Mouse (Mus musculus) retina, adult 2 months (tissue): Measurements from ENCODE around the gene Ube2n.
A peak's percentile ranks its signal among the peaks of the same experiment; 100 is the strongest.

Source experiments
- DNase-seq: peaks from one replicate; pipeline ENCODE4 v3.0.0-alpha.2; 2012; ENCODE audit warnings: low read depth, low spot score

Ube2n gene

DNA sequence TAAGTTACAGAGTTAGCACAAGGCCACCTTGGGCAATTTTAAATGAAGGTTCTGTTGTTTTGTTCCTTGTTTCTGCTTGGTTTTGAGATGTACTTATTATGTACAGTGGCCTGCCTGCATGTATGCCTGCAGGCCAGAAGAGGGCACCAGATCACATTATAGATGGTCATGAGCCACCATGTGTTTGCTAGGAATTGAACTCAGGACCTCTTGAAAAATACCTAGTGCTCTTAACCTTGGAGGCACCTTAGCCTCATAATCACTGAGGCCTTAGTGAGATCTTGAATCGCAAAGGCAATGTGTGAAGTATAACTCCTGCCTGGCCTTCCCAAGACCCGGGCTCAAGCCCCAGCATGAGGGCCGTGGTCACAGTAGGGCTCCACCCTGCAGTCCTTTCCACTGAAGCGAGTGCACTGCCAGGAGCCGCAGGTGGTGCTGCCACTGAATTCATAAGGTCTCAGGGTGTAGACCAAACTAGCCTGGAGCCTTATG, 42.4 kb downstream of the Ube2n start:
- DNase-seq, result no peak

DNA sequence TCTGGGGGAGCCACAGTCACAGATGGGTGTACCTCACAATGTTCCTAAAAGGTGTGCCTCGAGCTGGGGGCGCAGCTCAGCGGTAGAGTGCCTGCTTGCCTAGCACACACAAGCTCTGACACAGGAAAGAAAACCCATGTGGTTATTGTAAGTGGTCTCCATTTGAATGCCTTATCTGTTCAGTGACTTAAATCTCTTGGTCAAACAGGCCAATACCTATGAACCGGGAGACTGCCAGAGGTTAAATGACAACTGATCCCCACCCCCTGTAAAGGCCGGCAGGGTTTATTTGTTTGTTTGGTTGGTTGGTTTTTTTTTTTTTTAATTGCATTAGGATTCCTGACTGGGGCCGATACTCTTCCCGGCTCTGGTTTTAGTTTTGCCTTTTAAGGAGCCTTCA, 44.5 kb downstream of the Ube2n start:
- no peak for DNase-seq

DNA sequence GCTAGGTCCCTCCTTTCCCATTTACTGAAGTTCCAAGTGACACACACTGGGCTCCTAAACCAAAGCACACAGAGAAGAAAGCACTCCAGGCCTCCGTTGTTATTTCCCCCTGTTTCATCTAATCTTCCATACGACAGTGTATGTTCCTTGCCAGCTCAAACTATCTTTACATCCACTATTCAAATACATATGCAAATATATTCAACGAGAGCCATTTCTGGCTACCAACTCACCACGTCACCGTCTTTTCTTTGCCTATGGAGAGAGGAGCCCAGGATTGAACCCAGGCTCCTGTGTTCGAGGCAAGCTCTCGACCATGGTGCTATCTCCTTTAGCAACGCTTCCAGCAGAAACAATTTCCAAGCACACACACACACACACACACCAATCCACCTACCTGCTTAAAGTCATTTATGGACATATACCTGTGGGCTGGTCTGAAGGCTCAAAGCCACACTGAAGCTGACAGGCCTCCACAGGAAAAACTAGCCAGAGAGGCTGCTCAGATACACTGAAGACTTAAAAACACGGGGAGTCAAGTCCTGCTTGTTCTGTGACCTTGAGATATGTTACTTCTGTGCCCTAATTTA, 45.5 kb downstream of the Ube2n start:
- DNase-seq, result no peak

DNA sequence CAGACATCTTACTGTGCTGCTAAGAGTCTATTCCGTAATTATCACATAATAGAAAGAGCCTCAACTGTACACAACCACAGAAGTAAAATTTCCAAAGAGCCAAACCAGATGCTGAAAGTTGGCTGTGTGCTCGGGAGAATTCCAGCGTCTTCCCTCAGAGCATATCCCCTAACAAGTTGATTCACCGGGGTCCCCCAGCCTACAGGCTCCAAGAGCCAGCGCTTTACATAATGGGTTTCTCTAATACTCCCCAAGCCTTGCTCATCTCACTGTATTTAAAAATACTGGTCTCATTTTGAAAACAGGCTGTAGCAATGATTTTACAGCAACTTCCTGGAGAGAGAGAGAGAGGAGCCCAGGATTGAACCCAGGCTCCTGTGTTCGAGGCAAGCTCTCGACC, 46.7 kb downstream of the Ube2n start:
- DNase-seq, result no peak

DNA sequence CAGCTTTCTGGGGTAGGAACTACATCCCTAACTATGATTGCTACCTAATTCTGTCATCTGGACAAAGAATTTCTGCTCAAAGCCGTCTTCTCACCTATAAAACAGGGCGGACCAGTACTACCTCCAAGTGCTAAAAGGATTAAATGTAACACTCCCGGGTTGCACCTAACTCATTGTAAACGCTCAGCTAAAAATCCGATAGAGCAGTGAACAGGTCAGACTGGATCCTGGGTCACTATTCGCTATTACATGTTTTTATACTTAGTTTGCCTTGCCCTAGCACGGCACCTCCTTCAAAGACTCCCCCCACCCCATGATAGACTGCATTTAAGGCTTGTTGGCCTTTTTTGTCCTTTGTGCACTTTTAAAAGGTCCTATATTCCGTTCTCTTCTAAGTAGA, 47.5 kb downstream of the Ube2n start:
- DNase-seq, result no peak

DNA sequence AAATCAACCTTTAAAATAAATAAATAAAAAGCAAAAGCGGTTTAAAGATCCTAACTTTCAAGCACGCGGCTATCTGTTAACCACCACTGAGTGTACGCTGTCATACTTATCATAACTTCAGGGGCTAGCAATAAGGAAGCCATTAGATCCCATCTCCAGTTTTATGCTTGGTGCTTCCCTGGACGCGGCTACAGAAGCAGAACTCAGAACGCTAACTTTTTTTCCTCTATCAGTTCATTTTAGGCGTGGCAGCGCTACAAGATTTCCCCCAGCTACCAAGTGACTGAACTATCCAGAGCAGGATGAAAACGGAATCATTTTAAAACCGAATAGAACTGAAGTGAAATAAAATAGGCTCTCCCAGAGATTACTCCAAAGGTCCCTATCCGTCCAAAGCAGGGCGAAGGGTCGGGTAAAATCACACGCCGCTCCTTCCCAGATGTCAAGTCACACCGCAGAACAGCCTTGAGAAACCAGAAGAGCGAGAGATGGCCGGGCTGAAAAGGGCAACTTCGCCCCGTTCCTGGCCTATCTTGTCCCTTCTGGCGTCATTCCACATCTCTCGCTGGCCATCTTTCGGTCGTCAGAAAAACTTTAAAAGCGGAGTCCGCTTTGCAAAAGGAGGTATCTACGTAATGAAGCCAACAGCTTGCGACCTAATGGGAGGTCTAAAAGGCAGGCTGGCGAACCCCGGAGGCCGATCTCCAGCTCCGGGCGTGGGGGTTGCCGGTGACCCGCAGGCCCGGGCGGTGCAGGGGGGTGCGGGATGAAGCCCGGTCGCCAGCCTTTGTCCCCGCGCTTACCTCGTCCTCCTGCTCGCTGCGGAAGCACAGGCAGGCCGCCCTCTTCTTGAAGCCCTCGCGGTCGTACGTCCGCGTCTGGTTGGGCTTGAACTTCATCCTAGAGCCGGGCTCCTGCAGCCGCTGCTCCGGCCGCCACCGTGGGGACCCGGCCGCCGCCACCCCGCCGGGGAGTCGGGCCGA, 48.2 kb downstream of the Ube2n start:
- no peak for DNase-seq

DNA sequence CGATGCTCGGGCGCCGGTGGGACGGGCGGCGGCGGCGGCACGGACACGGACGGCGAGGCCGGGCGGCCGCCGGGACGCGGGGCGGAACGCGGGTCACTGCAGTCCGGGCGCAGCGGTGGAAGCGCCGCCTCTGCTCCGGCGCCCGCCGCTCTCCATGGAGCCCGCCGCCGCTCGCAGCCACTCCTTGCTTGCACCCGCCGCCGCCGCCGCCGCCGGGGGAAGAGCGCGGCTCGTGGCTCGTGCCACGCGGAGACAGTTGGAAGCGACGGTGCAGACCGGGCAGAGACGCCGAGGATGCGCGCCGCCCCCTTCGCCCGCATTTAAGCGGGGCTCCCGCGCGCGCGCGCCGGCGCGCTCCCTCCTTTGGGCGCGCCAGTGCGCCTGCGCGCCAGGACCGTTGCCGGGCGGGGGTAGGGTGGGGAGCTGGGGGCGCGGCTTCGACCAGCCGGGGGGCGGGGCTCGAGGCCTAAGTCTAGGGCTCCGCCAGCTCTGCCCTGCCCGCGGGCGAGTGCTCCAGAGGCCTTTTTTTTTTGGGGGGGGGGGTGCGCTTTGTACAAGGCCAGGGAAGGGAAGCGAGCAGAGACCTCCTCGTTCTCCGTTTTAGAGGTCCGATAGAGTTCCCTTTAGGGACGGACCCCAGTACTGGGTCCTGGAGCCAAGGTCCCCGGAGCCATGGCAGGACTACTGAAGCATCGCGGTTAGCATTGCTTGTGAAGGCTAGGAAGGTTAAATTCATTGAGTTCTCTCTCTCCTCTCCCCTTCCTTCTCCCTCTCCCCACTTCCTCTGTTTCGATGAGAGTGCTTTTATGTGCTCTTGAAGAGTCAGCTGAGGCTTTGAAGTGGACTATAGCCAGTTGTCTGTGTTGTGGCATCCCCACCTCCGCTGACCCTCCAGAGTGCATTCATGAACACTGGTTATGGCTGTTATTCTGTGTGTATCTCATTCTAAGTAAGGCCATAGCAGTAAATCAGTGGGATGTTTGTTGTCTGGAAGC, 49.2 kb downstream of the Ube2n start, which contains the start of gene Nudt4:
Gene Nudt4, minus strand, starts transcription at position 296 of the 995 bp plus-strand sequence.
- DNase-seq, result peak; percentile 89

DNA sequence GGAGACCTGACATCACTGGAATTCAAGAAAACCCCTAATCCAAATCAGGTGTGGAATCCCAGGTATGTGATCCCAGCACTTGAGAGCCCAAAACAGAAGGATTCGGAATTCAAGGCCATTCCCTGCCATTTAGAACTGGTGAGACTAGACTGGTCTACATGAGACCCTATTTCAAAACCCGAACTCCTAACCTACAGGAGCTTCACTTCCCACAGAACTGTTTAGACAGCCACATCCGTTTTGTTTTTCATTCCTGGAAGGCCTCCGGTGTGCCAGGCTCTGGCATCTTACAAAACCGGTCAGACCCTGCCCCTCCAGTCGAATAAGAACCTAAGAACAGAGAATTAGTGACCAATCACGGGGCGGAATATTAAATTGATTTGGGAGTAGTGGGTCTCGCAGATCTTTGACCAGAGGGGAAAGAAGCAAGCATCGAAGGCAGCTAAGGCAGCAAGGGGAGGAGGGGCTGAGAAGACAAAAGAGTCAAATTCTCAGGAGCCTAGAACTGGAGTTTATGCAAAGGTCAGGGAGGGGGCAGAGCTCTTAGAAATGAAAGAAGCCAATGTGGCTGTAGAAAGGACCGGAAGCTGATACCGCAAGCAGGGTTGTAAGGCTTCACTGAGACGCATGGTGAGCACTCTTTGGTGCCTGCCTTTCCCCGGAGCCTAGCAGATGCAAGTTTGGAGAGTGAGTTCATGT, 50.4 kb downstream of the Ube2n start:
- no peak for DNase-seq

DNA sequence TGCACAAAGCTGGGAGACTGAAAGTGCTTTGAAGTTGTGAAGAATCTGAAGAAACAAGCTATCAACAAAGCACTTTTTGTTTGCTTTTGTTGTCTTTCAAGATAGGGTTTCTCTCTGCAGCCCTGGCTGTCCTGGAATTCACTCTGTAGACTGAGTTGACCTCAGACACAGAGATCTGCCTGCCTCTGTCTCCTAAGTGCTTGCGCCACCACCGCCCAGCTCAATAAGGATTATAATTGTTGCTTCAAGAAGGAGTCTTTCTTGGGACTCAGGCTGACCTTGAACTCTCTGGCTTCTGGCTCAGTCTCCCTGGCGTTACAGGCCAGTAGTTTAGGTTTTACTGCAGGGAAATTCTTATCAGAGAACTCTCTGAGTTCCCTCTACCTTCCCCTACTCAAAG, 51.8 kb downstream of the Ube2n start:
- DNase-seq, result no peak

DNA sequence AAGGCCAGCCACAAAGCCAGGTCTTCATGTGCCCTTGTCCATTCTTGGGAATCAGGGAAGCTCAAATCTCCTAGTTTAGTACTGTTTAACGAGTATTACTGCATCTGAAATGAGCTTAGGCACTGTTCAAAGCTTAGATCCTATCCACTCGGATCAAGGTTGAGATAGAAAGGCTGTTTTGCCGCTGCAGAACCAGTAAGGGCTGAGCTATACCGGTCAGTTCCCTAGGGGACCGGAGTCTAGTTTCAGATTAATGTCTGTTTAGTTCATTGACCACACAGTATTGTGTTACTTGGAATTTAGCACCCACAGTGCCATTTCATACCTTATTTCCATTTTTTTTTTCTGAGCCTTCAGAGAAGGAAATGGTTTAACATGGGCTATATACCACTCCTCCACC, 52.6 kb downstream of the Ube2n start:
- DNase-seq, result no peak

DNA sequence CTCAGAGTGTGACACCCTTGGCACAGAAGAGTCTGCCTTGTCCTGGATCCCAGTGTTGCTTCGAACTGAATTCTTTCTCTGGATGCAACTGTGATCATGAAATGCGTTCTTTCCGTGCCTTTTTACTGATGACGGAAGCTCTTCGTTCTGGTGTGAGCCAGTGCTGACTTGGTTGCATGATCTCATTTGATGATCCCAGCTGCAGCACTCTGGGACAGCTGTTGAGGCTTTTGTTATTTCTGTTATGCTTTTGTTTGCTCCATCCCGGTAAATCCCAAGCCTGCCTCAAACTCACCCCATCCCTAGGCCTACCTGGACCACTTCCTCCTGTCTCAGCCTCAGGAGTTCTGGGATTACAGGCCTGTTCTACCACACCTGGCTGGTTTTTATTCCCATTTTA, 53.1 kb downstream of the Ube2n start:
- no peak for DNase-seq

DNA sequence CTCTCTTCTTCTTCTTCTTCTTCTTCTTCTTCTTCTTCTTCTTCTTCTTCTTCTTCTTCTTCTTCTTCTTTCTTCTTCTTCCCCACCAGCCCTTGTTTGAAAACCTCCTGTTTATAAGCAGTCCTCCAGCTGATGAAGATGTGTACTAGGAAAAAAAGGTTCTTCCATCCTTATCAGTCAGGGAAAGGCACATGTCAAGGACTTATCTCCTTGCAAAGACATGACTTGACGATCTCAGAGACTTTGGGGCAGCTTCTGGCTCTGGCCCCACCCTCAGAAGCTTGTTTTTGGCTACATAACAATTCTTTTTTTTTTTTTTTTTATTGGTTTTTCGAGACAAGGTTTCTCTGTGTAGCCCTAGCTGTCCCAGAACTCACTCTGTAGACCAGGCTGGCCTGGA, 54.5 kb downstream of the Ube2n start:
- DNase-seq, result no peak

DNA sequence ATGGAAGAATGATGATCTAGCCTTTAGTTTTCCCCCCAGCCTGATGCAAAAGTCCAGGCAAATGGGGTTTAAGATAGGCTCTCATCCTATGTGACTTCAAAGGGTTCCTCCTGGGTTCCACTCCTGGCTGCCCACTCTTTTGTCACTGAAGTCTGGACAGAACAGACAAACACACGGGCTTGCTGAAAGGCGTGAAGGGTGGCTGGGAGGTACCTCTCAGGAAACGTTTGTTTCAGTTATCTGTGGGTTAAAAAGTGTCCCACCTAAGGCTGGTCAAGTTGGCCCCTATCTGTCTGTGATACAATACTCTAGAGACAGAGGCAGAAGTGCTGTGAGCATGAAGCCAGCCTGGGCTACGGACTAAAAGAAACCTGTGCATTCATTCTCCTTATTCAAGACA, 60.0 kb downstream of the Ube2n start:
- no peak for DNase-seq

DNA sequence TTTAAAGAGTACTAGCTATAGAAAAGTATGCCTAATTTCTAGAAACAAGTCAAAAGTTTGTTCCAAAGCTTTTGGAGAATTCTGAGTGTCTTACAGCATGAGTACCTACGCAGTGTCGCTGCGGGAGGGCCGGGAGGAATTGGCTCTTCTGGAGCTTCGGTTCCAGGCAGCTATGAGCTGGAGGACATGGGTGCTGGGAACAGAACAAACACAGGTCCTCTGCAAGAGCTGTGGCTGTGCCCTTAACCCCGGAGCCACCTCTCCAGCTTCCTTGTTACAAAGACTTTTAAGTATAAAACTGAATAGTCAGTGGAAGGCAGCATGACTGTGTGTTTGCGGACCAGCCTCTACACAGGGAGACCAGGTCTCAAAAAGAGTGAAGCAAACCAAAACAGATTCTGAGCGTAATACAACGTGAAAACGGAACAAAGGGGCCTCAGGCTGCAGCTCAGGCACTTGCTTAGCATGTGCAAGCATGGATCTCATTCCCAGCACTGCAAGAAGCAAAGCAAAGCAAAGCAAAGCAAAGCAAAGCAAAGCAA, 61.0 kb downstream of the Ube2n start:
- no peak for DNase-seq

DNA sequence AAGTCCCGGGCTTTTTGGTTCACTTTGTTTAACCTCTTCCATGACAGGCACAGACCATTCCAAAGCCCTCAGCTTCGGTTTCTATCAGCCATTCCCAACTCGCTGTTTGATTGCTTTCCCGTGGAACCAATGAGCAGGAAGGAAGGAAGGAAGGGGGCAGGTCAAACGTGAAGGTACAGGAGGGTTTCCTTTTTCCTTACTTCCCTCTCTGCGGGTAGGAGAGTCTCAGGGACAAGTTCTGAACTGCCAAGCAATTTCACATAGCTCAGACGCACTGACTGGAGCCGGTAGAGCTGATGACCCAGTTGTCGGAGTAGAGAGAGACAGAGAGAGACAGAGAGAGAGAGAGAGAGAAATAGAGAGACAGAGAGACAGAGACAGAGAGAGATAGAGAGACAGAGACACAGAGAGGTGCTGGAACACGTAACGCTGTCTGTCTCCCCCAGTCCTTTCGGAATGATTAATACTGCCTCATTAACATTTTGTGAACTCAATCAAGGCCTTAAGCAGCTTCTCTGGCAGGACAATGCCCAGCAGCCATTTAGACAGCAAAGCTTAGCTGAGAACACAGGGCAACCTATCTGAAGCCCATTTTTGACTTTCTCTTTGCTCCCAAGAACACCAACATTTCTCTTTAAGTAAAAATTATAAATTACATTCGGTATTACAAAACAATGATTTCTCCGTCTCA, 62.1 kb downstream of the Ube2n start:
- DNase-seq, result no peak

DNA sequence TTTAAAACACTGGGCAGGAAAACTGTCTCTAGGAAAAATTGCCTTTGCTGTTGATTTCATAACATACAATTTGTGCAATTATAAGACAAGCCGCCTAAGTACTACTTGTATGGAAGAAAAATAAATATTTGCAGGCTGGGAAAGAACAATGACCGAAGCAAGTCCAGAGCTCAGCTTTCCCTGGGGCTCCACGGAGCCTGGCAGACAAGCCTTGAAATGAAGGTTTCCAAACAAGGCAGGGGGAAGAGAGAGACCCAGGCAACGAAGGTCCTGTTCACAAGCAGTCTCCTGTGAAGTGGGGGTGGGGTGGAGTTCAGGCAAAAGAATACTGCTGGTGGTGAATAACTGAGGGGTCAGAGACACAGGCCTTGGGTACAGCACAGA, 62.6 kb downstream of the Ube2n start:
- no peak for DNase-seq

DNA sequence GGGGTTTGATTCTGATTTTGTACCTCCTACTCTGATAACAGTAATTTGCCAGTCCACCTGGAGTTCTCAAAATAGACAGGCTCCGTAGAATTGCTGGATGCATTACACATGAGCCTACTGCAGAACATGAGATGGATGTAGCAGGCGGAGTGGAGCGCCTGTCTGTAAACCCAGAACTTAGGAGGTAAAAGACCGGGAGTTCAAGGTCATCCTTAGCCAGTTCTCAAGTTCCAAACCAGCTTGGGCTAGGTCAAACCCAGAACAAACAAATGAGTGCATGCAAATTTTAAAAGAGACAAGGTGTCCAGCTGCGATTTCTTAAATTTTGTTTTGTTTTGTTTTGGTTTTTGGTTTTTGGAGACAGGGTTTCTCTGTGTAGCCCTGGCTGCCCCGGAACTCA, 70.6 kb downstream of the Ube2n start:
- no peak for DNase-seq

DNA sequence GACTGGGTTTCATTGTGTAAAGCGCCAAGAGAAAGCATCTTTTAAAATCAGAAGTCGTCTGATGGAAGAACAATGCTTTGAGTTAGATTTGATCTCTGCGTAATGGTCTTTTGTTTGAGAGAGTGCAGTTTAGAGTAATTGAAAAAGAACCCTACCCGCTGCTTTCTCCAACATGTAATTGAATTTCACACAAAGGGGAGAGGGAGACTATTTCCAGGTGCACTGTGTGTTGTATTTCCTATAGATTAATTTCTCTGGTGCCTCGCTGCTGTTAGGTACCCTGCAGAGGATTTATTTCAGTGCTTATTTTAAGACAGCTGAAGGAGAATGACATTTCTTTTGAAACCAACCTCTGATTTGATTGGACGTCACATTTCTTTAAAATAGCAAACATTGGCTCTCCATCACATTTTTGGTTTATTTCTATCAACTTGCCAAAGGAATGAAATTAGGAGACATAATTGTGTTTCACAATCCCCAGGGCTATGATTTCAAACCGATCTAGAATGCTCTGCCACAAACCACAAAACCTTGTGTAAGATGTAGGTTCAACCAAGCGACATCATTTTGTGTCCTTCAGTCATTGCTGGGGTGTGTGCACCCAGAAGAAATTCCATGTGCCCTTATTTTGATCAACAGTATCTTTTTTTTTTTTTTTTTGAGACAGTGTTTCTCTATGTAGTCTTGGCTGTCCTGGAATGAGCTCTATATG, 72.7 kb downstream of the Ube2n start:
- no peak for DNase-seq

DNA sequence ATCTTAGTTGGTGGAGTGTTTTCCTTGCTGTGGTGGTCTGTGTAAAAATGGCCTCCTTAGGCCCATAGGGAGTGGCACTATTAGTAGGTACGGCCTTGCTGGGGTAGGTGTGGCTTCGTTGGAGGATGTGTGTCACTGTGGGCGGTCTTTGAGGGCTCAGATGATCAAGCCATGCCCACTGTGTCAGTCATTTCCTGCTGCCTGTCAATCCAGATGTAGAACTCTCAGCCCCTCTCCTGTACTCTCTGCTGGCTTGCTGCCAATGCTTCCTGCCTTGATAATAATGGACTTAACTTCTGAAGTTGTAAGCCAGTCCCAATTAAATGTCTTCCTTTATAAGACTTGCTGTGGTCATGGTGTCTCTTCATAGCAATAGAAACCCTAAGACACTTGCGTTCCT, 74.3 kb downstream of the Ube2n start:
- DNase-seq, result no peak

DNA sequence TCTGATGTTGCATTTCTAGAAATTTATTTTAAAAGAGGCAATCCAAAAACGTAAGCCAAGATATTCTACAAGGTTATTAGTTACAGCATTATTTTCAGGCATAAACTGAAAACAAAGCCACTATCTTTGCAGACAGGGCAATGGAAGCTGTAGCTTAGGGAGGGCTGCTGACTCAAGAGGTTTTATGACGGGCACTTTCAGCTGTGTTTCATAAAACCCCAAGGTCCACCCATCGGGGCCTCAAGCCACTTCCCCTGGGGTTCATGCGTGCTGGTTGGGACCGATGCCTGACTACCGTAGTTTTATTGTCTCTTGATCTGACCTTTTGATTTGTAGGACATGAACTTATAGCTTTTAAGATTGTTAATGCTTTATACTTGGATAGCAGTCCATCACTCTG, 75.3 kb downstream of the Ube2n start:
- no peak for DNase-seq
